Mouse (Mus musculus): ENCODE measurements around the gene Gm10663.

GRCm38 (mm10) chr8:65067694-65068472, 7.0 kb upstream of the Gm10663 start:
- no peak for TF ChIP-seq POLR2A (IDR thresholded peaks at IDR 0.05; ENCODE audit: extremely low read depth, insufficient read depth, low read length)
- no peak for TF ChIP-seq CTCF (IDR thresholded peaks at IDR 0.05; ENCODE audit: low read depth, low read length)

Data from liver, adult 2 months (tissue).